Mouse (Mus musculus) stomach, embryonic 14.5 days (tissue): ENCODE data around the gene Fcrla. TPM values are rescaled to one million over a fixed set of nuclear protein-coding genes. Genes with fewer than 3 reads are reported as not detected.
"Not testable (repeated sequence)": the region's sequence is repeated elsewhere in the genome, so short reads cannot be mapped to it uniquely, and the experiment has no call there.

Experiments
- ATAC-seq: fragments of 200-750 bp; cut with Nextera tagmentation; 2 replicates; pipeline ENCODE4 v1.8.0; 2017; ENCODE audit warnings: low read depth, moderate TSS enrichment; ENCODE audit not compliant: insufficient number of reproducible peaks, insufficient read depth, low FRiP score
- H3K27ac ChIP-seq: fragments of 300-500 bp; sonication (generic); 2 replicates; pipeline ENCODE4 v1.5.1; 2014; ENCODE audit warnings: mild to moderate bottlenecking, low read length, moderate library complexity, mixed read lengths
- H3K27me3 ChIP-seq: fragments of 300-500 bp; sonication (generic); 2 replicates; pipeline ENCODE4 v1.6.1; 2014; ENCODE audit warnings: low read length, control low read depth, mixed read lengths; ENCODE audit not compliant: control insufficient read depth, insufficient read depth
- H3K36me3 ChIP-seq: fragments of 300-500 bp; sonication (generic); 2 replicates; pipeline ENCODE4 v1.6.1; 2014; ENCODE audit warnings: mild to moderate bottlenecking, control low read depth, low read length, moderate library complexity, mixed read lengths; ENCODE audit not compliant: control insufficient read depth, insufficient read depth
- H3K4me1 ChIP-seq: fragments of 300-500 bp; sonication (generic); 2 replicates; pipeline ENCODE4 v1.6.1; 2014; ENCODE audit warnings: low read length, control low read depth, mixed read lengths; ENCODE audit not compliant: control insufficient read depth, insufficient read depth
- H3K4me2 ChIP-seq: fragments of 300-500 bp; sonication (generic); replicated peaks from 2 replicates; pipeline ENCODE4 v1.6.1; 2014; ENCODE audit warnings: low read depth, low read length, control low read depth
- H3K4me3 ChIP-seq: fragments of 300-500 bp; sonication (generic); 2 replicates; pipeline ENCODE4 v1.5.1; 2014; ENCODE audit warnings: low read depth, low read length, control low read depth
- H3K9ac ChIP-seq: fragments of 300-500 bp; sonication (generic); replicated peaks from 2 replicates; pipeline ENCODE4 v1.6.1; 2014; ENCODE audit warnings: low read depth, mild to moderate bottlenecking, control low read depth, low read length, moderate library complexity, mixed read lengths
- H3K9me3 ChIP-seq: fragments of 300-500 bp; sonication (generic); 2 replicates; pipeline ENCODE4 v1.6.1; 2016; ENCODE audit warnings: low read depth, low read length, control low read depth; ENCODE audit not compliant: control insufficient read depth
- WGBS: fragments of 180-500 bp; shearing (Covaris S2); extraction: QIAGEN DNeasy Blood & Tissue Kit; methylation state at CpG from one replicate; pipeline ENCODE4 v1.1.7; 2014; 5-methylcytosine and 5-hydroxymethylcytosine counted together
- polyA plus RNA-seq: library from polyadenylated mRNA; unstranded; fragments of >200 nt; fragmentation: Nextera tagmentation; extraction: Ambion mirVana; gene quantifications from 2 replicates; pipeline ENCODE4 v1.2.1, GENCODE M21; 2014

Fcrla gene
- polyA plus RNA-seq, 1 experiment from 2014 or later = not detected

GRCm38 (mm10) chr1:170944151-170944550, 16.8 kb upstream of the Fcrla start:
- not testable (repeated sequence) for H3K4me3 ChIP-seq, H3K9me3 ChIP-seq, H3K4me2 ChIP-seq, H3K27ac ChIP-seq, H3K9ac ChIP-seq, H3K36me3 ChIP-seq, H3K4me1 ChIP-seq, H3K27me3 ChIP-seq, ATAC-seq
- 97% methylated on average over 9 of the region's 9 CpGs for WGBS

GRCm38 (mm10) chr1:170939255-170939654, 11.9 kb upstream of the Fcrla start:
- no peak overlapping the region for H3K9ac ChIP-seq

GRCm38 (mm10) chr1:170934383-170934782, 7.0 kb upstream of the Fcrla start:
- no peak for ATAC-seq
- H3K9ac ChIP-seq = no peak overlapping the region
- no peak overlapping the region for H3K4me2 ChIP-seq
- H3K9me3 ChIP-seq = no peaks in the 10 kb centered on the region
- H3K27ac ChIP-seq = no peak overlapping the region
- no peaks in the 10 kb centered on the region for H3K36me3 ChIP-seq
- no peaks in the 10 kb centered on the region for H3K4me1 ChIP-seq
- H3K27me3 ChIP-seq = no peaks in the 10 kb centered on the region
- 40% methylated on average over 2 of the region's 2 CpGs for WGBS
- H3K4me3 ChIP-seq = no peak overlapping the region

More at GRCm38 (mm10) chr1:170939255-170939654, 11.9 kb upstream of the Fcrla start:
- ATAC-seq = no peak
- H3K27ac ChIP-seq = no peak overlapping the region
- no peaks in the 10 kb centered on the region; the same call in 1 of the 2 replicates for H3K9me3 ChIP-seq
- H3K4me2 ChIP-seq = no peak overlapping the region
- no peaks in the 10 kb centered on the region for H3K4me1 ChIP-seq
- H3K27me3 ChIP-seq = no peaks in the 10 kb centered on the region
- WGBS = 88% methylated on average over 12 of the region's 12 CpGs
- no peak overlapping the region for H3K4me3 ChIP-seq
- no peaks in the 10 kb centered on the region for H3K36me3 ChIP-seq

- WGBS = 88% methylated on average over 1 of the region's 1 CpGs
- Histone ChIP-seq H3K4me3 (no peak overlapping the region), H3K27ac (no peak overlapping the region), H3K36me3 (no peaks in the 10 kb centered on the region), H3K27me3 (no peaks in the 10 kb centered on the region), H3K9ac (no peak overlapping the region), H3K4me1 (no peaks in the 10 kb centered on the region), H3K4me2 (no peak overlapping the region), H3K9me3 (no peaks in the 10 kb centered on the region)
- ATAC-seq = no peak
Measured at GRCm38 (mm10) chr1:170933940-170934339, 6.6 kb upstream of the Fcrla start.

GRCm38 (mm10) chr1:170933386-170933920, 6.1 kb upstream of the Fcrla start:
- no peaks in the 10 kb centered on the region for H3K27me3 ChIP-seq
- no peaks in the 10 kb centered on the region for H3K9me3 ChIP-seq
- WGBS = 70% methylated on average over 6 of the region's 6 CpGs
- no peak overlapping the region for H3K27ac ChIP-seq
- no peak overlapping the region for H3K4me2 ChIP-seq
- H3K36me3 ChIP-seq = no peaks in the 10 kb centered on the region
- no peaks in the 10 kb centered on the region for H3K4me1 ChIP-seq
- H3K4me3 ChIP-seq = no peak overlapping the region
- ATAC-seq = no peak
- no peak overlapping the region for H3K9ac ChIP-seq

GRCm38 (mm10) chr1:170932043-170932442, 4.7 kb upstream of the Fcrla start:
- no peak overlapping the region for H3K4me2 ChIP-seq

GRCm38 (mm10) chr1:170929245-170929644, 1.9 kb upstream of the Fcrla start:
- H3K36me3 ChIP-seq = no peaks in the 10 kb centered on the region
- H3K4me1 ChIP-seq = no peaks in the 10 kb centered on the region
- no peak overlapping the region for H3K4me3 ChIP-seq
- H3K9me3 ChIP-seq = no peaks in the 10 kb centered on the region
- H3K27ac ChIP-seq = no peak overlapping the region
- WGBS = 76% methylated on average over 4 of the region's 4 CpGs
- H3K27me3 ChIP-seq = no peaks in the 10 kb centered on the region
- no peak overlapping the region for H3K4me2 ChIP-seq
- ATAC-seq = no peak
- H3K9ac ChIP-seq = no peak overlapping the region

More at GRCm38 (mm10) chr1:170932043-170932442, 4.7 kb upstream of the Fcrla start:
- Histone ChIP-seq H3K9ac (no peak overlapping the region), H3K27me3 (no peaks in the 10 kb centered on the region), H3K4me1 (no peaks in the 10 kb centered on the region), H3K27ac (no peak overlapping the region), H3K4me3 (no peak overlapping the region), H3K36me3 (no peaks in the 10 kb centered on the region), H3K9me3 (no peaks in the 10 kb centered on the region)
- 76% methylated on average over 3 of the region's 3 CpGs for WGBS
- ATAC-seq = no peak

GRCm38 (mm10) chr1:170928467-170928866, 1.1 kb upstream of the Fcrla start:
- Histone ChIP-seq H3K4me2 (no peak overlapping the region), H3K27me3 (no peaks in the 10 kb centered on the region), H3K9ac (no peak overlapping the region), H3K4me1 (no peaks in the 10 kb centered on the region), H3K9me3 (no peaks in the 10 kb centered on the region), H3K27ac (no peak overlapping the region), H3K36me3 (no peaks in the 10 kb centered on the region), H3K4me3 (no peak overlapping the region)
- WGBS = 70% methylated on average over 2 of the region's 2 CpGs
- ATAC-seq = no peak

GRCm38 (mm10) chr1:170926941-170927340, 442 bp downstream of the Fcrla start:
- no peak for ATAC-seq

More at GRCm38 (mm10) chr1:170926941-170927340, 442 bp downstream of the Fcrla start:
- Histone ChIP-seq H3K9me3 (no peaks in the 10 kb centered on the region), H3K4me3 (no peak overlapping the region), H3K27me3 (no peaks in the 10 kb centered on the region), H3K4me2 (no peak overlapping the region), H3K9ac (no peak overlapping the region), H3K27ac (no peak overlapping the region), H3K36me3 (no peaks in the 10 kb centered on the region), H3K4me1 (no peaks in the 10 kb centered on the region)
- 41% methylated on average over 6 of the region's 6 CpGs for WGBS
